Mouse (Mus musculus) lung, postnatal 25 days (tissue): ENCODE measurements around the gene Dclk3.

ENCODE experiments used
- DNase-seq: peaks from one replicate; pipeline ENCODE4 v3.0.0; 2022; ENCODE audit warnings: low spot score

The Dclk3 gene

DNA sequence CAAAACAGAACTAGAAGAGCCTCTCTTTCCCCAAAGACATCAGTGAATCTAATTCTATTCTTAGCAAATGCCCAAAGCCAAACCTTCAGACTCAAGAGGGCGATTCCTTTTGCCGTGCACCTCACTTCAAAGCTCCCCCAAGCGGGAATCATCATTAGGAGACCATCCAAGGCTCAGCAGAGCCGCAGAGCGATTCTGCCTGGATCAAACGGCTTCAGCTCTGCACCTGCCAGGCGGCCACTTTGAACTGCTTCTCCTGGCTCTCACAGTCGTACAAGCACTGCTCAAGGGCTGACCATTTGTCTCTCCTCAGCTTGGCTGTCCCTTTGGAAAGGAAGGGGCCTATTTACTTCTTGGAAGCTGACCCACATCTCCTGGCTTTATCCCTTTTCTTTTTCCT lies 51.7 kb downstream of the Dclk3 start:
- no peak for DNase-seq

DNA sequence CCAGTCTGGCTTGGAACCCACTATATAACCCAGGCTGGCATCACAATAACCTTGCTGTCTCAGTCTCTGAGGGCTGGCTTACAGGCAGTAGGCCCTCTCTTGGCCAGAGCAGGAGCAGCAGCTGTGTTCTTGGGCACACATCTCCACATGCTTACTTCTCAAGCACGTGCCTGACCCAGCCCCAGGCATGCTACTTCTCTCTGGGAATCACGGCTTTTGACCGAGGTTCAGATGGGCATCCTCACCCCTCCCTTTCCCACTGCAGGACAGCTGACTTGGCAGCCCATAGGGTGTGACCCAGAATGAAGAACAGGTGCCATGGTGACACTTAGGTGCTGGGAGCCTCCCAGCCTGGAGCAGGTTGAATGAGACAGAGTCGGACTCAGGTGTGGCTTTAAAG lies 52.4 kb downstream of the Dclk3 start:
- DNase-seq, result no peak

DNA sequence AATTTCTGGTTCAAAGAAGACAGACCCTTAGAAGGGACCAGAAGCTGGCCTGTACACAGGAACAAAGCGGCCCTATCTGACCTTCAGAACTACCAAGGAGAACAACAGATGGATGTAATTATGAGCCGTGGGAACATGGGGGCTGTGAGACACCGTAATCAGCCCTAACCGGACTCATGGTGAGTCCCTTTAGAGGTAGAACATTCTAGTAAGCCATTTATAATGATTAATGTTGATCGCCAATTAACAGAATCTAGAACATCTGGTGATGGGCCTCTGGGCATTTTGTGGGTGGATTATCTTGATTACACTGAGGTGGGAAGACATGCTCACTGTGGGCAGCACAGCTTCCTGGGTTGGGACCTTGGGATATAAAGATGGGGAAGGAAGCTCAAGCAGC lies 54.6 kb downstream of the Dclk3 start:
- DNase-seq, result no peak

DNA sequence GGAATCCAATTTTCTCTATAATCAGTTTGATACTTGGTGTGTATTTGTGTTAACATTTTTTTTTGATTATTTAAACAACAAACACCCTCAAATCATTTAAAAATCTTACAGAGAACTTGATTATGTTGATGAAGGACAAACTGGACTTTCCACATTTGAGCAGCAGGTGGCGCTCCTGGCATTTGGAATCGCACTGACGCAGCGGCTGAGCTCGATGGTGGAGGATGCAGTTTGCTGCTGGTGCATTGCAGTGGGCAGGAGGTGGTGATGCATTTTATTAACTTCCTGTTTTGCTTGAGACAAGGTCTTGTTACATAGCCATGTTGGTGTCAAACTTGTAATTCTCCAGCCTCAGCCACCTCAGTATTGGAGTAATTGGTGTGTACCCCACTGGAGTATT lies 56.7 kb downstream of the Dclk3 start:
- DNase-seq, result peak; percentile 23

DNA sequence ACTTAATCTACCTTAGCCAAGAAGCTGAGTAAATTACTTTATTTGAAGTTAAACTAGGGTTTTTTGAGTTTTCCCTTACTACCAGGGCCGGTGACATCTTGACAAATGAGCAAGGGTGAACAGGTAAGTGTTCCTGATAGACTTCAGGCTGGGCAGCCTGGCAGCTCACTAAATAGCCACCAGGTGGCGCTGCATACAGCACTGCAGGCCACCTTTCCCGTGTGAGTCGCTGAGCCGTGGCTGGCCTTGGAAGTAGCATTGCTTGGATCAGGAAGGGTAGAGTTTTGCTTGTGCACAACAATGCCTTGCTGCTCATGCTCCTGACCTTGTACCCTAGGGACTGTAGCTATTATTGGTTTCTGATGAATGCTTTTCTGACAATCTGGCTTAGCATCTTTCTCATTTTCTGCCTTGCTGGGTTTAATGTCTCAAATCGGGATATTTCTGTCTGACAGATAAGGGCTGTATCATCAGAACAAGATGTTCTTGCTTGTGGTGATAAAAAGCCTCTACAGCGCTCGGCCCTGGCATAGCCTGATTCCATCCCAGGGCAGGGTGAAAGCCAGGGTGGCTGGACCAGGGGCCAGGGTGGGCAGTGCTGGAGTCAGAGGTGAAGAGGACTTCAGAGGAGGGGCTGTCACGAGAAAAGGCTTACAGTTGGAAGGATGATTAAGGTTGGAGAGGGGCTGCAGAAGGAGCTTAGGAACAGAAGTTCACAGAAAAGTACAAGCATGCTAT lies 58.4 kb downstream of the Dclk3 start:
- DNase-seq, result peak; percentile 47

DNA sequence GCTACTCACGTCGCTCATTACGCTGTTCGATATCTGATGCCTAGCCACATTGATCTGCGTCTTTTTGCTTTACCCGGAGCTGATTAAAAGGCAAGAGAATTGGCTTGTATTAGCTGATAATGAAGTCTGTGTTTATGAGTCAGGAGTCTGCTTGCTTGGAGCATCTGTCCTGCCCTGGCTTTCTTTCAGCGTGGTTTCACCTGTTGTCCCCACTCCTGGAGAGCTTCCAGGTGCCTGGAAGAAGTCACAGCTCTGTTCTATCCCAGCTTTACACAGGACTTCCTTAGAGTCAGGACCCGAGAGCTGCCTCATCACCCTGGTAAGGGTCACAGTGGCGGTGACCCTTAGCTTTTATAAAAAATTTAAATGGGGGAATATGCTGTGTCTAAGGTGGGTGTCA lies 61.3 kb downstream of the Dclk3 start:
- DNase-seq, result no peak

DNA sequence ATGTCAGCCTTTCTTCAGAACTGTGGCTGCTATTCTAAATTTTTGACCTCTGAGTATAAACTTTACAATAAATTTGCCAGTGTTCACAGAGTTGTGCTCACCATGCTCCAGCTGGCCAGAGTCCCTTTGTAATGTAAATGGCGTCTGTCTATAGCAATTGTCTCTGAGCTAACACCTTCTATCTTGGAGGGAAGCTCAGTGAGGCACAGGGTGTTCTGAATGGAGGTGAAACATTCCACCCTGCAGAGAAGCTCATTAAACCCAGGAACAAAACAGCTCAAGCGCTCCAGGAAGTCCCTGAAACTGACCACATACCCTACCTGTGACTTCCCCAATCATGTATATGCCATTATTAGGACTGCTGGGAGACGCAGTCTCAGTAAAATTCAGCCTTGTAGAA lies 67.2 kb downstream of the Dclk3 start:
- no peak for DNase-seq

DNA sequence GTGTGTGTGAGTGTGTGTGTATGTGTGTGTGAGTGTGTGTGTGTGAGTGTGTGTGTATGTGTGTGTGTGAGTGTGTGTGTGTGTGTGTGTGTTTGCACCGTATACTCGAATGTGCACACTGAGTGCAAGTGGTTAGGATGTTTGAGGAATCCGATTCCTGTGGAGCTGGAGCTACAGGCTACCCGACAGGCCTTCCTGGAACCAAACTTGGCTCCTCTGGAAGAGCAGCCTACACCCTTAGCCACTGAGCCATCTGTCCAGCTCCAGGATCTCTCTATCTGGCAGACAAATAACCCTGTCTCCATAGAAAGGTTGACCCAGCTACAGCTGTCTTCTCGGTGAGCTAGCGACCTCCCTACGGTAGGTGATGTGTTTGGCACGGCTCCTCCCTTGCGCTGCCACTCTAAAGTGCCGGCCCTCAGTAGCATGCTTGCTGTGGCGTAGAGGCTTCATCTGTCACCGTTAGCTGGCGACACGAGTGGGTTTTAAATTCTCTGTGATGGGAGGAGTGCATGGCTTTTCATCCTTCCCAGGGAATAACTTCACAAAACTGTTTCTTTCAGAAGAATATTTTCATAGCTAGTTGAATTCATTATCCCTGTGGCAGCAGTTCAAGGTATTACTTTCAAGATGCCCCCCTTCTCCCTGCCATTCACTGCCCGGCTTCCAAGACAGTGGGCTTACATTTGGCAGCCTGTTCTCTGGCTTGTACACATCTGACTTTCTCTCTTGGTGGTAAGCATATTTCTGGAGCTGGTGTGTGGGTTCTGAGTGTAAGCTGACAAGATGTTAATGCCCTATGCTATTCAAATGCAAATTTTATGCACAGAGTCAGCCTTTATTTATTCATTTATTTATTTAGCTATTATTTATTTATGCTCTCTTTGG lies 75.9 kb downstream of the Dclk3 start:
- DNase-seq, result no peak

DNA sequence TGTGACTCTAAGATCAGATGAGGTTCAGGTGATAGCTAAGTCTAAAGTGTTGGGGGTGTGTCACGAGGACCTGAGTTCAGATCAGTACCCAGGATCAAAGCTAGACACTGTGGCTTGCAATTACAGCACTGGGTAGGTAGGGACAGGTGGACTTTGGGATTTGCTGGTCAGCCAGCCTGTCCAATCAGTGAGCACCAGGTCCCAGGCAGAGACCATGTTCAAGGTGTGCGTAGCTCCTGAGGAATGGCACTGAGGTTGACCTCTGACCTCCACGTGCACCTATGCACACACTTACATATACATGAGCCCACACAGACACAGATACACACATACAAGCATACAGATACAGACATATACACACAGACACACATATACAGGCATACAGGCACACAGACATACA lies 76.7 kb downstream of the Dclk3 start:
- no peak for DNase-seq

DNA sequence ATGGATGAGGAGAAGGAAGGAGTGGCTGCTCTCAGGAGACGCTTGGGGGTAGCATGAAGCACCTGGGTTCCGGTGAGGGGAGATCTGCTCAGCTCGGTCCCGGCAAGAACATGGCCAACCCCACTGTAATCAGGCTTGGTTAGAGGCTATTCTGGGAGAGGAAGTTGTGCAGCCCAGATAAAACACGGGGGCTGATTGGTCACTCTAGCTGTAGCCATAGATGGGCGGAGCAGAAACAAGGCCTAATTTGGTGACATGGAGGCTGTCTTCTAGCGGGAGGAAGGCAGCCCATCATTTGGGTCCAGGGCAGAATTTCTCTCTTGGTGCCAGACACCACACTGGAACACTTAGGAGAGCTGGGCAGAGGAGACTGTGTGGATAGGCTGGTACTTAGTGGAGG lies 83.3 kb downstream of the Dclk3 start:
- no peak for DNase-seq

DNA sequence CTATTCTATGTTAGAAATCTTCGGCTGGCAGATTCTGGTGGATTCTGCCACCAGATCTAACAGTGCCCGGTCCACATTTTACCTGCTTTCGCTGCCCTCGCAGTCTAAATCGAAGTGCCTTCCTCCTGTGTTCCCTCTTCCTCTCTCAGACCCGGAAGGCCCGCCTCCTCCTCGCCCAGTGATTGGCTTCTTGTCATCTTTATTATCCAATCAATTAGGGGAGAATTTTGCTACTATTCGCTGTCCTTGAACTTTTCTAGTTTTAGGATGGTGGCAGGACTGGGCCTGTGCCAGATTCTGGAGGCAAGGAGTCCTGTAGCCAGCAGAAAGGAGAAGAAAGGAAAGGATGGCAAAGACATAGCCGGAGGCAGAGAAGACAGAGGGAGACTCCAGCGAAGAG lies 84.2 kb downstream of the Dclk3 start:
- no peak for DNase-seq

DNA sequence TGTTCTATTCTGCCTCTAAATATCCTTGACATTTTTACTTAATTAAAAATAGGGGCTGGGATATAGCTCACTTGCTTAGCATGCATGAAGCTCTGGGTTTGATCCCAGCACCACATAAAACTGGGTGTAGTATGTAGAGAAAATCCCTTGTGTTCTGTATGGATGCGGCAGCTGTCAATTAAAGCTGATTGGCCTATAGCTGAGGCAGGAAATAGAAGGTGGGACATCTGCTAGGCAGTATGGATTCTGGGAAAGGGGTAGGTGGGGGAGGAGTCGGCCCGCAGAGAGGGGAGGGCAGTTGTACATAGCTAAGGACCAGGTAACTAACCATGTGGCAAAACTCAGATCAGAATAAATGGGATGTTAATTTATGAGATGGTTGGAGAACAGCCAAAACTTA lies 85.0 kb downstream of the Dclk3 start:
- no peak for DNase-seq

DNA sequence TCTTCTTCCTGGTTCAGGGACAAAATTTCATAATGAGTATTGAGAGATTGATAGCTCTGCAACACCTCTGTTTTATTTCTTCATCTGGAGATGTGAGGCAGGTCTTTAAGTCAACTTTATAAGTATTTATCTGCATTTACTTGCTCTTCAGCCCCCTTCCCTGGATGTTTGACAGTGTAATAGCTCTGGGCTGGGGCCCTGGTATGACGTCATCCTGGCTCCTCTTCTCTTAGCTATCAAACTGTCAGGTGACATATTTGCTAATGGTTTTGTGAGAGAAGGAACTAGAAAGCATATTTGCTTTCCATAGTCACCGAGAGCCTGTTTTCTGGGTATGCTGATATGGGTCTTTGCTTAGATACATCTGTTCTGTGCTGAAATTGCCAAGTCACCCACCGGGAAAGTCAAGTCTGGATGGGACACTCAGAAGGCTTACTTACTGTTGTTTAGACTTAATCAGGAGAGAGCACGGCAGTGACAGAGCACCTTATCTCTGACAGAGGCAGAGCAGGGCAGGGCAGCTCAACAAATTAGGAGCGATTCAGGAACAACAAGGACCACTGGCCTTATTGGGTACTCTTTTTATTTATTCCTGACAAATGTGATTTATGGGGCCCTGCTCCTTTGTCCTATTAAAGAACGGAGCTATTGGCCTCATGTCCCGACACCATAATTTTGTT lies 96.0 kb downstream of the Dclk3 start:
- no peak for DNase-seq

DNA sequence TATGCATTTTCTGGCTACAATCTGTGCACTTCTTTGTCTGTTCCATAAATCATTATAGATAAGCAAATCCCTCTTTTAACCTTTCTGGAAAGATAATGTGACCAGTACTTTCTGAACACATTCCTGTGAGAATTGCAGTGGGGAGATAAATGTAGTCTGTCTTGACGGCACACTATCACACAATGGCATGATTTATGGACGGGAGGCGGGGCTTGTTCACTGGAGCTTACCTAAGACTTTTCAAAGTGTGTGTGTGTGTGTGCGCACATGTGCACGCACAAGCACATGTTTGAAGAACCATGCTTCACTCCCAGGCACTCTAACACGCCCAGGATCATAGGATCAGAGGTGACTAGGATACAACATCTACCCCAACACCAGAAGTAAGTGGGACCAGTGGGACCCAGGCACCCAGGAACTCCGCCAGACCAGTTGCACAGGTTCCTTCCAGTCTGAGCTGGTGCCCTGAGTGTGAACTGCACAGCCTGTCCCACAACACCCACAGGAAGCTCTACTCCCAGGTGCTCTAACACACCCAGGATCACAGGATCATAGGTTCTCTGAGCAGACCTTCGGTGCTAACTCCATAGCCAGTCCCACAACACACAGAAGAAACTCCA lies 96.7 kb downstream of the Dclk3 start:
- DNase-seq, result no peak
